Mouse (Mus musculus): ENCODE data around the gene Ssh2.
"Not testable (repeated sequence)": the region's sequence is repeated elsewhere in the genome, so short reads cannot be mapped to it uniquely, and the experiment has no call there.

The Ssh2 gene

DNA sequence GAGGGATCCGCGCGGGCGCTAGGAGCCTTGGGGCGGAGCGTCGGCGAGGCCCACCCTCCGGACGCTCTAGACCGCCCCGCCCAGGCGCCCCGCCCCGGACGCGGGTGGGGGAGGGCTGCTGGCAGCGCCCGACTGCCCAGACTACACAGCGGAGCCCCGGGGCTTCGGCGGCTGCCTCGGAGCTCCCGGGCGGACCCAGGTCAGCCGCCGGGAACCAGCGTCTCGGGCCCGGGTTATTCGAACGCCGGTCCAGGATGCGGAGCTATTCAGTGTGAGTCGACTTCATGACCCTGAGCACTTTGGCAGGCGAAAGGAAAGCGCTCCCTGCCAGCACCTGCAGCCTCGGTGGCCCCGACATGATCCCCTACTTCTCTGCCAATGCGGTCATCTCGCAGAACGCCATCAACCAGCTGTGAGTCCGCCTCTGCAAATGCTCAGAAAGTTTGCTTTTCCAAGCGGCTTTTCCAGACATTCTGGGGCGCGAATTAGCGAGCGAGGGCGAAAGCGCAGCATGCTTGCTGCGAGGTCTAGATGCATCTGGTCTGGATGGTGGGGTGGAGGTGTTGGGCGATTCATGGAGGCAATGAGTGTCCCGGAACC is 132.2 kb downstream of the Ssh2 start:
- peak; percentile 93 for DNase-seq (ENCODE audit: low read depth, low spot score)

DNA sequence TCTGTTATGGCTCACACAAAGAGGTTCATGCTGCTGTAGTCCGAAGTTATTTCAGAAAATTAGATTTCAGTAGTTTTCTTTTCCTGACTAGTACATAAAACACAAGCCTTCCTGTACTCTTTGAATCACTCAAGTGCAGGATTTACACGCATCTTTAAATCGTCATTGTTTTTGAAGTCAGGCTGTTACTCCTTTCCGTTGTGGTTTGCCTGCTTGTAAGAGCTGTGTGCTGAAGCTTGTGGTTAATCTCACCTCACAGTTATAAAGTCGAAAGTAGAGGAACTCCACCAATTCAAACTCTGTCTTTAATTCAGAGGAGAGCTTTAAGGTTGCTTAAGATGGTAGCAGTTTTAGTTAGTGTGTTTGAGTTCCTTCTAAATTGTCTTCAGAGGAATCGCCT is 132.9 kb downstream of the Ssh2 start:
- peak; percentile 85 for DNase-seq (ENCODE audit: low read depth, low spot score)

DNA sequence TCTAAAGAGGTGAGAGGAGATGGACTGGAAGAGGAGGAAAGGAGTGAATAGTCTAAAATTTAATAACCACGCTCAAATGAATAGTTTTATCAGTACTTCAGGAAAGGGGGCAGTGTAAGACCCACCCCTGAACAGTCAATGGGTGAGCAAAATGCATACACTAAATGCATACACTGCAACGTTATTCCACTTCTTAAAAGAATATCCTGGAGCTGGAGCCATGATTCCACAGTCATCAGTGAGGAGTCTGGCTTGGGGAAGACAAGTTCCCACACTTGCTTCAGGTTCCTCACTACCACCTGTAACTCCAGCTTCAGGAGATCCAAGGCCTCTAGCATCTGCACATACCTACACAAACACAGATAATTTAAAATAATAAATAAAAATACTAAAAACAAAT is 133.6 kb downstream of the Ssh2 start:
- no peak for DNase-seq (ENCODE audit: low read depth, low spot score)

DNA sequence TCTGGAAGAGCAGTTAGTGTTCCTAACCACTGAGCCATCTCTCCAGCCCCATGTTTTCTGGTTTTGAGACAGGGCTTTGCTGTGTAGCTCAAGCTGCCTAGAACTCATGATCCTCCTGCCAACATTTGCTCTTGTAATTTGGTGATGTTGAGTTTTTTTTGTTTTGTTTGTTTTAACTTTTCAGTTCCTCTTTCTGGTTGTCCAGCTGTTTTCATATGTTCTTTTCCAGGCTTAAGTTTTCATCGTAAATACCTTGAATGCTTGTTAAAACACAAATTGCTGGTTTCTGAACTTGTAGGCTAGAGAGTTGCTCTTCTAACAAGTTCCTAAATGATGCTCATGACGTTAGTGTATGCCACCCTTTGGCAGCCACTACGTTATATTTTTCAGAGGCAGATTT is 139.0 kb downstream of the Ssh2 start:
- no peak for DNase-seq (ENCODE audit: low read depth, low spot score)

DNA sequence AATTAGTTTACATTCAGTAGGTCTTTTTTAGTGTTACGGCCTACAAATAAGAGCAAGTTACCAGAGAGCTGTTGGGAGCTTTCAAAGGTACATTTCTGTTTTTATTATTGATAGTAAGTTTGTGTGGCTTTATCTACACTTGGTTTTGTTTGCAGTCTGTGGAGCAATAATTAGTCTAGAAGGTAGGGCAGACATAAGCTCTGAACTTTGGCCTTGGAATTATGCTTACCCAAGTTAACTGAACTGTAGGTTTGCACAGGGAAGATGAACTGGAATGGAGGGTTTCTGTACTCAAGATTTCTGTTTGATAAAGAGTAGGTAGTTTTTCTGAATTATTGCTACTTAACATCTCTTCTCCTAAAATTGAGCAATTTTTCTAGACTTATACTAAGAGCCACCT is 141.8 kb downstream of the Ssh2 start:
- DNase-seq (ENCODE audit: low read depth, low spot score), result no peak

DNA sequence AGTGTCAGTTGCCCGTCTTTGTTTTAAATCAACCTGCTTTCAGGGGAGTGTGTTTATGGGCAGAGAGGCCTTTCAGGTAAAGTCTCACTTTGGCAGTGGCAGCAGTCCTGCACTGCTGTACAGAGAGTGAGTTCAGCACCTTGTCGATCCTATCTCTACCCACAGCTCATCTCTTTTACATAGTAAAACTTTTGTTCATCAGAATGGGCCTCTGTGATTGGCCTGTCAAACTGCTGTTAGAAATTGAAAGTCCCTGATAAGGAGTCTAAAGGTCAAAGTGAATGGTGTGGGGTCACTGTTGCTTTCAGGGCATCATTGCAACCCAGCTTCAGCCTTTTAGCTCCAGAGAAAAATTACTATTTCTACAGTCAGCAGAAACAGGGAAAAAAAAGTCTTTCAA is 147.4 kb downstream of the Ssh2 start:
- DNase-seq (ENCODE audit: low read depth, low spot score), result peak; percentile 49

DNA sequence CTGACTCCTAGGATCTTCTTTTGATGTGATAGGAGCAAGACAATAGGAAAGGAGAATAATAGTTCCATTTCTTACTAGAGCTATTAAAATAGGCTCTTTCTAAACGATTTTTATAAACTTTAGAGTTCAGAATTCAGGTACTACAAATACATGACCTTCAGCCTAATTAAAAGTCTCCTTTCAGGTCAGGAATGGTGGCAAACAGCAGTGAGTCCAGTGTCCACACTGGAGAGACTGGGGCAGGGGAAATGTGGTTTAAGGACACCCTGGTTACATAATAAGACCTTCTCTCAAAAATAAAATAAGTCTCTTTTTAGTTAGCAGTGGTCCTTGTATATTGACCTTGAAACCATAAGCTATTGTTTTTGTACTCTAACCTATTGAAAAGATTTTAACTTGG is 148.3 kb downstream of the Ssh2 start:
- no peak for DNase-seq (ENCODE audit: low read depth, low spot score)

DNA sequence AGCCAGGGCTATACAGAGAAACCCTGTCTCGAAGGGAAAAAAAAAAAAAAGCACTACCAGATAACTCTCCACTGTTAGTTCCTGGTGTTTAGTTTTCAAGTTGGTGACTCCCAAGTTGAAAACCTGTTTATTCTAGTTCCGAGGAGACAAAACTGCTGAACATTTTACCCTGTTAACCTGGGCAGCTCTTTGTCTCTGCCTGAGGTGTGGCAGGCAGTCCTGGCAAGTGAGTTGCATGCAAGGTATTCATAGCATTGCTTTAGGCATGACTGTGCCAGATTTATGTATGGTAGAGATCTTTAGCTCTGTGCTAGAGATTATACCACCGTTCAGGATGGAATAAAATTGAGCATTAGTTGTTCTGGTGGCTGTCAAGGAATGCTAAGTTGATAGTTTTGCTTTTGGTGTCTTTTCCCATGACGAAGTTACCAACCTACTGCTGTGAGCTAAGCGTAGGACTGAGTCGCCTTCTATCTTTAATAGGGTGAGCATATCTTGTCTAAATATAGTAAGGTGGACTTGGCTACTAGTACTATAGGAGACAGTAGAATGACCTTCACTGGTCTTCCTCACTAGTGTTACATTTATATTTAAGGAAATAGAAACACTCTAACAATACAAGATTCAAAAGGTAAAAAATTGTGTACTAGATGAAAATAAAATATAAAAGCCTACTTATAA is 149.8 kb downstream of the Ssh2 start:
- DNase-seq (ENCODE audit: low read depth, low spot score), result no peak

DNA sequence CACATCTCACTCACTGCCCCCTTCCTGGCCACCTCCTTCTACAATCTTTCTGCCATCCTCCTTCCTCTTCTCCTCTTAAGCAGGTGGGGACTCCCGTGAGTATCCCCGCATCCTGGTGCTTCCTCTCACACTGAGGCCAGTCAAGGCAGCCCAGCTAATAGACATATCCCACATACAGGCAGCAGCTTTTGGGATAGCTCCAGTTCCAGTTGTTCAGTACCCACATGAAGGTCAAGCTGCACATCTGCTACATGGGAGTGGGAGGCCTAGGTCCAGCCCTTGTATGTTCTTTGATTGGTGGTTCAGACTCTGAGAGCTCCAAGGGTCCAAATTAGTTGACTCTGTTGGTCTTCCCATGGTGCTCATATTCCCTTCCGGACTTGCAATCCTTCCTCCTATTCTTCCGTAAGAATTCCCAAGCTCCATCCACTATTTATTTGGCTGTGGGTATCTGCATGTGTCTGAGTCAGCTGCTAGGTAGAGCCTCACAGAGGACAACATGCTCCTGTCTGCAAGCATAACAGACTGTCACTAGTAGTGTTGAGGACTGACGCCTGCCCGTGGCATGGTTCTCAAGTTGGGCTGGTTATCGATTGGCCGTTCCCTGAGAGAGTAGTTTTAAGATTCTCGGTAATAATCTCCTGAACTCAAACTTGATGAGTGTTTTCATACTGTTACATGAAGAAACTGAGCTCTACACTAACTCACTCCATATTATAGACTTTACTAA is 151.6 kb downstream of the Ssh2 start:
- DNase-seq (ENCODE audit: low read depth, low spot score), result no peak

DNA sequence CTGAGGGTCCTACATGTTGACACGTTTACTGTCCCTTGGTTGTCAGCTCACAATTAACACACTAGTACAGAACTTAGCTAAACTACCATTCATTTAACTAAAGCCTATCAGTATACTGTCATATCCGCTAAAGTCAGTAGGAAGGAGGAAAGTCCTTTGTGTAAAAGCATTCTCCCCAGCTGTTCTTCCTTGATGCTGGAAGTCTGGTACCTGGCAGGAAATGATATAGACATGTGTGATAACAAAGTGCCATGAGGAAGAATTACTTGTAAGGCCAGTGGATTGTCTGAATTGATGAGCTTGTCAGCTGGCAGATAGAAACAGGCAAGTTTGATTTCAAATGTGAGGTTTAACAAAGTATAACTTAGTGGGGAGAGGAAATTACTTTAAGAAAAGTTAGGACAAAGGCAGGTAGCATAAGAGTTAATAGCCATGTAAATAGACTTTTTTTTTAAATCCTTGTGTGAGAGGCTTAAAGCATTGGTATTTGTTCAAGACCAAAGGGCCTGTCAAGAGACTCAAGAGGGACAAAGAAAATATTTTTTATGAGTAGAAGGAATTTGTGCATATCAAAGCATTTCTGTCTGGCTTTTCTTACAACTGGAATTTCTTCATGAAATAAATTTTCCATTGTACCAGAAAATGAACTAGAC is 153.2 kb downstream of the Ssh2 start:
- DNase-seq (ENCODE audit: low read depth, low spot score), result no peak

DNA sequence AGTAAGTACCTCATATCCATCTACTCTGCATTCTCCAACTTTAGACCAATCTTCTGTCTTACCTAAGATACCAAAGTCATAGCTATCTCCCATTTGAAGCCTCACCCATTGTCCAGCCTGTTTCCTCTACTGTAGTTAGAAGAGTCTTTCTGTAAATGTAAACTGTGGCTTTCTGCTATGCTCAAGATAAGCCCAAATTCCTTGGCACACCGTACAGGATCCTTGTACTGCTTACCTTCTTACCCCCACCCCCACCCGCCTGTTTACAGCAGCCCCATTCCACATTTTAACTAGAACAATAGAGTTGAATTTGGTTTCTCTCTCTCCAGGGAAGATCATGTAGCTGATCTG is 153.7 kb downstream of the Ssh2 start:
- no peak for DNase-seq (ENCODE audit: low read depth, low spot score)

DNA sequence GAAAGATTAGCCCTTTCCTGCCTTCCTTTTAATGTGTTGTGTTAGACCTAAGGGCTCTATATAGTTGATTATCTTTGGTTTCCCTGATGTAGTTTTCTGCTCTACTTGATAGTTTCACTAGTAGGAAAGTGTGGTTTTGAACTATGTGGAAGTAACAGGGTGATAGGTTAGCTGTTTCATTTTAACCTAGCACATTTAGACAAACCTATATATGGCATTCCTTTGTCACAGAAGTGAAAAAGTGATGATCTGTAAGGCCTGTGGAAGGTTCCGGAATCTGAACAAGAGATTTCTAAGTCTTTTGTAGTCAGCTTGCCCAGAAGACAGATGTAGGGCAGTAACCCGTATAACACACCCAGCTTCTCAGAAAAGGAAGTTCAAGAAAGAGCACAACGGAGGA is 155.0 kb downstream of the Ssh2 start:
- peak; percentile 70 for DNase-seq (ENCODE audit: low read depth, low spot score)

DNA sequence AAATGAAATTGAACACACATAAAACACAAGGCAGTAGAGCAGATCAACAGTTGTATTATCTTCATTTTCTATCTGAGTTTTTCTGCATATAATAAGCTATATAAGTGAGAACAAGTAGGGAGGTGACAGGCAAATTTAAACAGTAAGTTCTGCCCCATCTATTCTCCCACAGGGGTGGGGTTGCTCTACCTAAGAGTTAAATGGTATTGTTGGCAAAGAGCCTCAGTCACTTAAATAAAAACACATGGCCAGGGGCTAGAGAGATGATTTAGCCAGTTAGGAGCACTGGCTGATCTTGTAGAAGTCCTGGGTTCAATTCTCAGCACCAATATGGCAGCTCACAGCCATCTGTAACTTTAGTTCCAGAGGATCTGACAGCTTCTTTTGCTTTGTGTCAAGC is 155.6 kb downstream of the Ssh2 start:
- no peak for DNase-seq (ENCODE audit: low read depth, low spot score)

DNA sequence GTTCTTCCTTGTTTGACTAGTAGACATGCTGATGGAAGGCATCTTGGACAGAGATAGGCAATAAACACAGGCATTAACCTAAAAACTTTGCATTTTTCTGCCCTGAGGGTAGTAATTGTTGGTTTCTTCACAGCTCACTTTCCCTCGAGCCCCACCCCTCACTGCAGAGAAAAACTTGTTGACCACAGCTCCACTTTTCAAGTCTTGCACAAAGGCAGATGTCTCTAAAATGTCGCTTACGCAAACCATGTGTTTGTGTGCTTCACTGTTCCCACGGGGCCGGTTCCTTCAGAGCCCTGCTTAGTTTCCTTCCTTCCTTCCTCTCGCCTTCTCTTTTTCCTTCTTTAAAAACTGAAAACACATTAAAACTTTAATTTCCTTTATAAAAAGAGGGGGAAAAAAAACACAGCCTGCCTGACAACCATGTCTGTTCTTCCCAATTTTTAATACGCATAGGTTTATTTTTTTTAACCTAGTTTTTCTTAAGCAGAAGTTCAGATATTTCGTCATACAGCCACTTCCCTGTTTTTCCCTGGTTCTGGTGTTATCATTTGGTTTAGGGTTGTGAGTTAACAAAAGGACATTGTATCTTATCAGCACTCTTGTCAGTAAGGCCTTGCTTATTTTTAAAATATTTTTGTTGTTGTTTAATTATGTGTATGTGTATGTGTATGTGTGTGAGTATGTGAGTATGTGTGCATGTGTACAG is 156.3 kb downstream of the Ssh2 start:
- peak; percentile 63 for DNase-seq (ENCODE audit: low read depth, low spot score)

DNA sequence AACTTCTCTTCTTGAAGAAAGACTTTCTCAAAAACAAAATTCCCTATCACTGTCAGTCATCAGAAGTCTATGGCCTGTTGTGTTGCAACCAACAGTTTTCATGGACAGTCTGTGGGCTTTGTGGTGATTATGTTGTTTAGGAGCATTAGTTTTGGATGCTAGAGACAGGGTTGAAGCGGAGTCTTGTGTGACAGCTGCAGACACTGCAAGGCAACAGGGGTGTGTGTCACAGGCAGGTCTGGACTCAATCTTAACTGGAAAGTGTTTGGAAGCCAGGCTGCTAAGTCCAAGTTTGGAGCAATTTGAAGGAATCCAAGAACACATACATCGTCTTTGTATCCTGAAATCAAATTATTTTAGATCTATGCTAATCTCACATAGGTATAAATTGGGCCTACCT is 162.5 kb downstream of the Ssh2 start:
- no peak for DNase-seq (ENCODE audit: low read depth, low spot score)

DNA sequence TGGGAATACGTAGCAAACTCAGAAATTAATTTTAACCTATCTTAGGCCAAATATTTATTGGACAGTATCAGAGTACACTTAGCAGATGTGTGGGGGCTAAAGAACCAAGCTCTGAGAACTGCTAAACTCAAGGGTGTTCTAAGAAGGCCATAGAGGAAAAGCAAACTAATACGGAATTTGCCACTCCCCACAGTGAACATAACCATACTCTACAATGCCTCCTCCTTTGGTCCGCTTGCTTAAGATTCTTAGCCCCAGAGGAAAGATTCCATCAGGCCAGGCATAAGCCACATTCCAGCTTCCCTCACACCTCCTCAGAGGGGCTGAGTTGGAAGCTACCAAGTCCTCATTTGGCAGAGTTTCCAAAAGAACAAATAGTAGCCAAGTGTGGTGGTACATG is 165.1 kb downstream of the Ssh2 start:
- no peak for DNase-seq (ENCODE audit: low read depth, low spot score)

DNA sequence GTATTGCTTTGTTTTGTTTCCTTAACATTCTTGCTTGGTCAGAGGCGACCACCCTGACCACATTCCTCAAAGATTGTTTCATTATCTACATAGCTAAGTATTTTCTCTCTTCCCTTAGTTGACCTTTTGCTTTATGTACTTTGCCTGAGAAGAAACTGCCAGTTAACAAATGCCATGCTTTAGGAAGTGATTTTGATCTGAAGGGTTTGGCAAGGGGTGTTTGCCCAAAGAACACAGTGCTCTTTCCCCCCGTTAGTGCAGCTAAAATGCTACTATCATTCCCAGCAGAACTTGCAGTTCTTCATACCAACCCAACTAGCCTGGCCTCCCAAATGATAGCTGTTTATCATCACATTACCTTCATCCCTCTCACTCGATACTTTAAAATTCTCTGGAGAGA is 168.1 kb downstream of the Ssh2 start:
- no peak for DNase-seq (ENCODE audit: low read depth, low spot score)

DNA sequence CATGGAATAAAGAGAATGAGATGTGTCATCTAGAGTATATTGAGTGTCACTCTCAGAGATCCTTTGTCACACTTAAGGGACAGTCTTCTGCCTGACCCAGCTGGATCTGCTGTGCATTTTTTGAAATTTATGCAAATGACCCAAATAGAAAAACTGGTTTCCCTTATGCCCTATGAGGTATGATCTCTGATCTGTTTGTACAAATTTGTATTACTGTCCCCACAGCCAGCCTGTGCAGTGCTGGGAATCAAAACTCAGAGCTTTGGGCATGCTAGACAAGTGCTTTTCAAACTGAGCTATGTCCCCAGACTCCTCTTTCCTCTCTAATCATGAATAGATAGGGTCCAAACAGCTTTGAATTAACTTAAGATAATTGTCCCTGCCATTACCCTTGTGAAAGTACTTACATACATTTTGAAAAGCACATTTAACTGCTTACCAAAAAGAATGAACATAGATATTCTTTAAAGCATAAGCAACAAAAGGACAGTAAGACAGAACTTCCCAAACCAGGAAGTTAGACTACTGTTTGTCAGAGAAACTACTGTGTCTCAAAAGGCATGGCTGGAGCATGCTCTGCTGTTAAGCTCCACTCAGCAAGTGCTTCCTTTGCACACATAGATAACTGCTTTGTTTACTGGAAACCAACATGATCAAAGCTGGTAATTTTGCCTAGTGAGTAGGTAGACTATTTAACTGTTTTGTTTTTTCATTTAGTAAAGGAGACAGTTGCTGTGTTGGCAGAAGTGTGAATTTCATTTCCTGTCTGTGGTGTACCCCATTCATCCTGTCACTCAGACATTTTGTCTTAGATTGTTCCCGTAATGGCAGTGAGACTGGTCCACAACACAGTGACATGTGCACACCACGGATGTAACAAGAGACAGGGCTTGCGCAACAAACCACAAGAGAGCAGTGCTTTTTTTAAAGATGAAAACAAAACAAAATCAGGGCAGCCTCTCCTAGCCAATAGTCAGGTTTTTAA is 169.9 kb downstream of the Ssh2 start:
- peak; percentile 92 for DNase-seq (ENCODE audit: low read depth, low spot score)

DNA sequence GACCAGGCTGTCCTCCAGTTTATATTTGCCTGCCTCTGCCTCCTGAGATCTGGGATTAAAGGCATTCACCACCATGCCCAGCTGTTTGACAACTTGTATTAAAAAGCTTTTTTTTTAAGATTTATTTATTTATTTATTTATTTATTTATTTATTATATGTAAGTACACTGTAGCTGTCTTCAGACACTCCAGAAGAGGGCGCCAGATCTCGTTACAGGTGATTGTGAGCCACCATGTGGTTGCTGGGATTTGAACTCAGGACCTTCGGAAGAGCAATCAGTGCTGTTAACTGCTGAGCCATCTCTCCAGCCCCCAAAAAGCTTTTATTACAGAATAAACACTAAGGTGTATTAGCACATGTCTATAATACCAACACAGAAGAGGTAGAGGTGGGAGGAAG is 172.1 kb downstream of the Ssh2 start:
- not testable (repeated sequence) for DNase-seq (ENCODE audit: low read depth, low spot score)

DNA sequence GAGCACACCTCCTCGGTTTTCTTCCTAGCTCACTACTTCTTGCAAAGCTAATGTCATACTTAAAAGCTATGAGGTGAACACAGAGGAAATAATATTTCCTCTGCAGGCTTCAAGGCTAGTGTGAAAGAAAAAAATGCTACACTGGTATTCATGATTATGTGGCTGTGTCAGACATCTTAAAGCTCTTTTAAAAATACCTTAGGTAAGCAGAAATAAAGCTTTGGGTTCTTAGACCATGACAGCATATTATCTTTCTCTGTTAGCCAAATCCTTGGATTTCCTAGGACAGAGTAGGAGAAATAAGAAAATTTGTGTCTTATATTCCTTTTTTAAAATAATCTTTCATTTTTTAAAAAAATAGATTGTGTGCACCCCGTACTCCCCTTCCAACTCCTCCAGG is 179.5 kb downstream of the Ssh2 start:
- DNase-seq (ENCODE audit: low read depth, low spot score), result peak; percentile 24

DNA sequence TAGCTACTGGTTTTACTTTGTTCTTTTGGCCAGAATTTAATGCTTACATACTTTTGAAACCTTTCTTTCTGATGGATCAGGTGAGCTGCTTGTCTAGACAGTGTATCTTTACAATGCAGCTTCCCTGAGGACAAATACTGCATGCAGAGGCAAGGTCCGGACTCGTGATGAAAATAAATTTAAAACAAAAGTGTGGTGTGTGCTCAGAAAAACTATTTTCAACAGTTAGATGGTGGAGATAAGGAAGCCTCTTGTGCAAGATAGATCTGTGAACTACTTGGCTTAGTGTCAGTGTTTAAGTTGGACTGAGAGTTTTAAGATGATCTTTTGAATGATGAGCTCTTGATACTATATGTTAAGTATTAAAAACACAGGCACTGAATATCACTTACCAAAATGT is 186.4 kb downstream of the Ssh2 start:
- no peak for DNase-seq (ENCODE audit: low read depth, low spot score)
